Mouse (Mus musculus) embryonic facial prominence, embryonic 14.5 days (tissue): ENCODE data around the gene Cbl. TPM values are rescaled to one million over a fixed set of nuclear protein-coding genes. Genes with fewer than 3 reads are reported as not detected.
A peak's percentile ranks its signal among the peaks of the same experiment; 100 is the strongest.

Experiments used
- ATAC-seq: fragments of 200-750 bp; cut with Nextera tagmentation; 2 replicates; pipeline ENCODE4 v1.8.0; 2017; ENCODE audit warnings: low read depth, moderate number of reproducible peaks, moderate TSS enrichment
- DNase-seq: peaks from one replicate; pipeline ENCODE4 v3.0.0-alpha.2; 2015; ENCODE audit warnings: low spot score
- H3K27ac ChIP-seq: fragments of 300-500 bp; sonication (generic); replicated peaks from 2 replicates; pipeline ENCODE4 v1.5.1; 2014; ENCODE audit warnings: low read depth, mild to moderate bottlenecking, low read length, moderate library complexity
- H3K27me3 ChIP-seq: fragments of 300-500 bp; sonication (generic); replicated peaks from 2 replicates; pipeline ENCODE4 v1.6.1; 2014; ENCODE audit warnings: low read length; ENCODE audit not compliant: control insufficient read depth, insufficient read depth
- H3K36me3 ChIP-seq: fragments of 300-500 bp; sonication (generic); 2 replicates; pipeline ENCODE4 v1.6.1; 2014; ENCODE audit warnings: low read length, mixed read lengths; ENCODE audit not compliant: control insufficient read depth, insufficient read depth
- H3K4me1 ChIP-seq: fragments of 300-500 bp; sonication (generic); 2 replicates; pipeline ENCODE4 v1.6.1; 2014; ENCODE audit warnings: antibody characterized with exemption, low read length; ENCODE audit not compliant: control insufficient read depth, insufficient read depth
- H3K4me2 ChIP-seq: fragments of 300-500 bp; sonication (generic); 2 replicates; pipeline ENCODE4 v1.6.1; 2014; ENCODE audit warnings: low read depth, mild to moderate bottlenecking, low read length, moderate library complexity, mixed read lengths
- H3K4me3 ChIP-seq: fragments of 300-500 bp; sonication (generic); 2 replicates; pipeline ENCODE4 v1.5.1; 2014; ENCODE audit warnings: low read depth, mild to moderate bottlenecking, low read length
- H3K9ac ChIP-seq: fragments of 300-500 bp; sonication (generic); 2 replicates; pipeline ENCODE4 v1.6.1; 2014; ENCODE audit warnings: low read depth, mild to moderate bottlenecking, low read length, moderate library complexity, mixed read lengths
- H3K9me3 ChIP-seq: fragments of 300-500 bp; sonication (generic); 2 replicates; pipeline ENCODE4 v1.6.1; 2016; ENCODE audit warnings: low read length; ENCODE audit not compliant: control insufficient read depth
- WGBS: fragments of 180-500 bp; shearing (Covaris S2); extraction: QIAGEN DNeasy Blood & Tissue Kit; methylation state at CpG from one replicate; pipeline ENCODE4 v1.1.7; 2014; 5-methylcytosine and 5-hydroxymethylcytosine counted together
- polyA plus RNA-seq: library from polyadenylated mRNA; unstranded; fragments of >200 nt; fragmentation: Nextera tagmentation; extraction: Ambion mirVana; gene quantifications from 2 replicates; pipeline ENCODE4 v1.2.1, GENCODE M21; 2014

Cbl gene
- polyA plus RNA-seq, 1 experiment from 2014 or later = 15.3 TPM

GRCm38 (mm10) chr9:44094737-44095136 is 139.1 kb downstream of the Cbl start:
- H3K36me3 ChIP-seq = peaks cover 23% of the 10 kb centered on the region; the same call in 1 of the 2 replicates
- peaks cover 12% of the 10 kb centered on the region; the same call in 1 of the 2 replicates for H3K4me1 ChIP-seq
- no peak overlapping the region for H3K27ac ChIP-seq
- no peak overlapping the region for H3K4me2 ChIP-seq
- H3K9ac ChIP-seq = no peak overlapping the region
- no peak overlapping the region for H3K4me3 ChIP-seq
- DNase-seq (no peak), ATAC-seq (no peak)
- 96% methylated on average over 3 of the region's 3 CpGs for WGBS
- H3K27me3 ChIP-seq = no peaks in the 10 kb centered on the region
- no peaks in the 10 kb centered on the region for H3K9me3 ChIP-seq

DNA sequence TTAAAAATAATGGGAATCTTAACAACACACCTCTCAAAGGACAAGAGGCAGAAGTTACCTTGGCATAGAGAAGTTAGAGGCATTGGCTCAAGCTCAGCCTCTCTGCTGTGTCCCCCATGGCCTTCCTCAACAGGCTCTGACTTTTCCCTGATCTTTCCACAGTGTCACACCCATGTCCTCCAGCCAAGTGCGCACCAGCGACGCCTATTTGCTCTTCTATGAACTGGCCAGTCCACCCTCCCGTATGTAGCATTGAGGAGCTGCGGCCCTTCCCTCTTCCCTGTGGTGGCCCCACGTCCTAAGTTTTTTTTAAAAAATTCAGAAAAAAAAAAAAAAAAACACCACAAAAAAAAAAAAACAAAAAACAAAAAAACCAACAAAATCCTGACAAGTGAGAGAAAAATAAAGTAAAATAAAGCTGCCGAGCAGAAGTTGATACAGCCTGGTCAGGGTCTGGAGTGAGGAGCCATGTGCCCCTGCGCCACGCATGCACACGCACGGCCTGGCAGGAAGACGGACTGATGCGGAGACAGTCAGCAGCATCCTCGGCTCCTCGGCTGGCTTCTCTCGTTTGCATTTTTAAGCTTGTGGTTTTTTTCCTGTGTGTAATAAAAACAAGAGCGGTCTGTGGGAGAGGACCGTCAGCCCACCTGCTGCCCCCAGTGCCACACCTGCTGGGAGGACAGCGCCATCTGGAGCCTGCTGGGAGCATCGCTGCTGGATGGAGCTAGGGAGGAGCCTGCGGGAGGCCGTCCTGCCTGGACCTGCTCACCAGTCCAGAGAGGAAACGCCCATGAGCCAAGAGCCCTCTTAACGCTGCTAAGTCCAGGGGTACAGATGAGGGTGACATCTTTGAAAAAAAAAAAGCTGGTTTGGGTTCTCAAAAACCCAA is 140.0 kb downstream of the Cbl start:
- H3K4me1 ChIP-seq = peaks cover 19% of the 10 kb centered on the region; the same call in 1 of the 2 replicates
- H3K27ac ChIP-seq = no peak overlapping the region
- H3K9me3 ChIP-seq = no peaks in the 10 kb centered on the region
- ATAC-seq = peak; percentile 30
- H3K4me3 ChIP-seq = no peak overlapping the region
- peak overlapping the region; percentile 24; the same call in 1 of the 2 replicates for H3K4me2 ChIP-seq
- no peak overlapping the region for H3K9ac ChIP-seq
- peaks cover 23% of the 10 kb centered on the region; the same call in 1 of the 2 replicates for H3K36me3 ChIP-seq
- H3K27me3 ChIP-seq = no peaks in the 10 kb centered on the region
- DNase-seq = peak; percentile 85
- WGBS = 35% methylated on average over 24 of the region's 24 CpGs

Other genes starting within 250 kb of the Cbl start
- 11.4 and 19.6 TPM in 2 replicates for gene Thy1, start 190.7 kb downstream of the Cbl start, polyA plus RNA-seq
- gene Usp2, start 167.0 kb downstream of the Cbl start, polyA plus RNA-seq = 22.8 and 39.4 TPM in 2 replicates
- not detected in 2 replicates for gene Mfrp, start 132.3 kb downstream of the Cbl start, polyA plus RNA-seq
- 4.8 and 5.2 TPM in 2 replicates for gene C1qtnf5, start 126.8 kb downstream of the Cbl start, polyA plus RNA-seq
- gene Gm49380, start 120.5 kb downstream of the Cbl start, polyA plus RNA-seq = 0.22 and 0.35 TPM in 2 replicates
- gene Rnf26, start 120.5 kb downstream of the Cbl start, polyA plus RNA-seq = 61.4 and 73.4 TPM in 2 replicates
- gene Mcam, start 99.6 kb downstream of the Cbl start, polyA plus RNA-seq = 47.0 and 47.5 TPM in 2 replicates
- 0.96 and 10.0 TPM in 2 replicates for gene Ccdc153, start 6.6 kb upstream of the Cbl start, polyA plus RNA-seq
- gene Pdzd3, start 17.4 kb upstream of the Cbl start, polyA plus RNA-seq = 0.12 and 0.15 TPM in 2 replicates
- gene Nlrx1, start 34.5 kb upstream of the Cbl start, polyA plus RNA-seq = 9.7 and 13.2 TPM in 2 replicates
- gene Abcg4, start 54.6 kb upstream of the Cbl start, polyA plus RNA-seq = 4.5 and 5.1 TPM in 2 replicates
- gene Hinfp, start 71.6 kb upstream of the Cbl start, polyA plus RNA-seq = 15.6 and 18.7 TPM in 2 replicates
- gene C2cd2l, start 86.2 kb upstream of the Cbl start, polyA plus RNA-seq = 7.3 and 9.5 TPM in 2 replicates
- 34.3 and 34.9 TPM in 2 replicates for gene Dpagt1, start 92.0 kb upstream of the Cbl start, polyA plus RNA-seq
- 202 and 227 TPM in 2 replicates for gene H2afx, start 100.6 kb upstream of the Cbl start, polyA plus RNA-seq
- 98.5 and 99.9 TPM in 2 replicates for gene Hmbs, start 110.2 kb upstream of the Cbl start, polyA plus RNA-seq
- gene Vps11, start 127.6 kb upstream of the Cbl start, polyA plus RNA-seq = 24.5 and 25.8 TPM in 2 replicates
- 29.6 and 30.0 TPM in 2 replicates for gene Hyou1, start 145.4 kb upstream of the Cbl start, polyA plus RNA-seq
- 19.0 and 20.1 TPM in 2 replicates for gene Slc37a4, start 162.8 kb upstream of the Cbl start, polyA plus RNA-seq
- gene Rps25, start 173.1 kb upstream of the Cbl start, polyA plus RNA-seq = 2,445 and 2,627 TPM in 2 replicates
- 130 and 133 TPM in 2 replicates for gene Trappc4, start 173.6 kb upstream of the Cbl start, polyA plus RNA-seq
- gene Ccdc84, start 184.5 kb upstream of the Cbl start, polyA plus RNA-seq = 19.4 and 23.6 TPM in 2 replicates
- gene Foxr1, start 207.1 kb upstream of the Cbl start, polyA plus RNA-seq = not detected in 2 replicates
- 1.7 and 2.3 TPM in 2 replicates for gene Upk2, start 220.9 kb upstream of the Cbl start, polyA plus RNA-seq
- gene Bcl9l, start 248.8 kb upstream of the Cbl start, polyA plus RNA-seq = 16.9 and 18.7 TPM in 2 replicates